Mouse (Mus musculus) liver, adult 2 months (tissue): ENCODE measurements around the gene Fxyd2.

Source experiments
- CTCF ChIP-seq: fragments of 200-500 bp; IDR thresholded peaks from 2 replicates; pipeline ENCODE4 v1.5.1; 2011; ENCODE audit warnings: low read depth, low read length, control low read depth
- POLR2A ChIP-seq: fragments of 200-500 bp; IDR thresholded peaks from 2 replicates; pipeline ENCODE4 v1.6.1; 2011; ENCODE audit warnings: low read length, control low read depth; ENCODE audit not compliant: insufficient read depth; ENCODE audit errors: extremely low read depth

GRCm38 (mm10) chr9:45358356-45358755 lies 41.1 kb upstream of the Fxyd2 start:
- TF ChIP-seq CTCF (no peak), POLR2A (no peak)
